Mouse (Mus musculus): ENCODE results near the gene Micu1. TPM values are rescaled to one million over a fixed set of nuclear protein-coding genes. Genes with fewer than 3 reads are reported as not detected.

The Micu1 gene
- polyA plus RNA-seq, 1 experiment from 2014 or later: 26.4 TPM

GRCm38 (mm10) chr10:59822857-59823256 is 120.6 kb downstream of the Micu1 start:
- Histone ChIP-seq H3K9me3 (ENCODE audit: low read length) (no peaks in the 10 kb centered on the region), H3K36me3 (replicated peaks; ENCODE audit: insufficient read depth, low read length) (peaks cover 9% of the 10 kb centered on the region), H3K4me3 (ENCODE audit: low read depth, low read length) (no peak overlapping the region), H3K9ac (replicated peaks) (no peak overlapping the region), H3K27me3 (ENCODE audit: insufficient read depth, low read length) (no peaks in the 10 kb centered on the region), H3K4me1 (ENCODE audit: insufficient read depth) (no peaks in the 10 kb centered on the region), H3K27ac (ENCODE audit: low read depth) (no peak overlapping the region), H3K4me2 (ENCODE audit: low read depth, low read length) (no peak overlapping the region)
- ATAC-seq (no peak), DNase-seq (no peak)
- TF ChIP-seq EP300 (IDR thresholded peaks at IDR 0.05; ENCODE audit: low read depth) (no peak), CTCF (IDR thresholded peaks at IDR 0.05; ENCODE audit: low read depth) (no peak)
- 48% methylated on average over 10 of the region's 10 CpGs for WGBS (ENCODE audit: insufficient replicate concordance)

GRCm38 (mm10) chr10:59825137-59825812 is 123.0 kb downstream of the Micu1 start:
- DNase-seq (no peak), ATAC-seq (peak; percentile 55)
- WGBS (ENCODE audit: insufficient replicate concordance): 69% methylated on average over 16 of the region's 16 CpGs
- Histone ChIP-seq H3K27me3 (ENCODE audit: insufficient read depth, low read length) (no peaks in the 10 kb centered on the region), H3K27ac (ENCODE audit: low read depth) (no peak overlapping the region), H3K36me3 (replicated peaks; ENCODE audit: insufficient read depth, low read length) (peaks cover 23% of the 10 kb centered on the region), H3K4me1 (ENCODE audit: insufficient read depth) (no peaks in the 10 kb centered on the region), H3K9me3 (ENCODE audit: low read length) (peaks cover 4% of the 10 kb centered on the region; the same call in 1 of the 2 replicates), H3K9ac (replicated peaks) (no peak overlapping the region), H3K4me3 (ENCODE audit: low read depth, low read length) (no peak overlapping the region), H3K4me2 (ENCODE audit: low read depth, low read length) (no peak overlapping the region)
- no peak for TF ChIP-seq EP300 (IDR thresholded peaks at IDR 0.05; ENCODE audit: low read depth)
- TF ChIP-seq CTCF (IDR thresholded peaks at IDR 0.05; ENCODE audit: low read depth): no peak

DNA sequence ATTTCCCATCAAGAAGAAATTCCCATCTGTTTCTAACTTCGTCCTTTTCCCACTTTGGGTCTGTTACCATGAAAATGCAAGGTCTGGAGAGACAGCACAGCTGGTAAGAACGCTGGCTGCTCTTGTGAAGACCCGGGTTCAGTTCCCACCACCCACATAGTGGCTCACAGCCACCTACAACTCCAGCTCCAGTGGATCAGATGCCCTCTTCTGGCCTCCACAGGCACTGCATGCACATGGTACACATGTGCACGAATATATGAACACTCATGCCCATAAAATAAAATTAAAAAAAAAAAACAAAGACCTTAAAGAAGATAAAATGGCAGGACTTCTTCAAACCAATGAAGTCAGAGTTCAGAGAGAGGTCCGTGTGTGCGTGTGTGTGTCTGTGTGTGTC is 127.6 kb downstream of the Micu1 start:
- 90% methylated on average over 6 of the region's 6 CpGs for WGBS (ENCODE audit: insufficient replicate concordance)

DNA sequence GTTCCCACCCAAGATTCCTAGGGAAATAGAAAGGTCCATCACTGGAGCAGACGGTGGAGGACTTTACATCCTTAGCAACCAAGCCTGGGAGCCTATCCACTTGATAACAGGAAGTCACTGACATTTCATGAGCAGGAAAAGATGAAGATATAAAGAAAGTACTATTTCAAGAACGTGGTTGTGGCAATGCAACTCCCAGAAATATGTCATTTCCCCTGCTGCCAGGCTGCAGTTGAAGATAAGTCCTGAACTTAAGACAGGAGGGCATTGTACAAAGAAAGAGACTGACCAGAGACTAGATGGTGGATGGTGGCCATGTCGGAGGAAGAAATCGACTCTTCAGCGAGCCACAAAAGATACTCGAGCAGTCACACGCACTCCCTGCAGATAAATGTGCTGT is 129.7 kb downstream of the Micu1 start:
- Histone ChIP-seq H3K27ac (ENCODE audit: low read depth) (0 out of 2 replicates have a peak overlapping the region, but pooled peaks have one; percentile 29), H3K9ac (replicated peaks) (no peak overlapping the region), H3K4me2 (ENCODE audit: low read depth, low read length) (no peak overlapping the region), H3K9me3 (ENCODE audit: low read length) (peaks cover 4% of the 10 kb centered on the region; the same call in 1 of the 2 replicates), H3K4me3 (ENCODE audit: low read depth, low read length) (no peak overlapping the region), H3K27me3 (ENCODE audit: insufficient read depth, low read length) (no peaks in the 10 kb centered on the region), H3K4me1 (ENCODE audit: insufficient read depth) (no peaks in the 10 kb centered on the region), H3K36me3 (replicated peaks; ENCODE audit: insufficient read depth, low read length) (peaks cover 34% of the 10 kb centered on the region)
- TF ChIP-seq CTCF (IDR thresholded peaks at IDR 0.05; ENCODE audit: low read depth) (no peak), EP300 (IDR thresholded peaks at IDR 0.05; ENCODE audit: low read depth) (peak; percentile 57)
- ATAC-seq: peak; percentile 38; the same call in 1 of the 2 replicates
- DNase-seq: no peak
- 41% methylated on average over 7 of the region's 7 CpGs for WGBS (ENCODE audit: insufficient replicate concordance)

More for the DNA sequence above, 127.6 kb downstream of the Micu1 start:
- Histone ChIP-seq H3K4me3 (ENCODE audit: low read depth, low read length) (no peak overlapping the region), H3K27me3 (ENCODE audit: insufficient read depth, low read length) (no peaks in the 10 kb centered on the region), H3K27ac (ENCODE audit: low read depth) (no peak overlapping the region), H3K9ac (replicated peaks) (no peak overlapping the region), H3K9me3 (ENCODE audit: low read length) (peaks cover 4% of the 10 kb centered on the region; the same call in 1 of the 2 replicates), H3K4me1 (ENCODE audit: insufficient read depth) (no peaks in the 10 kb centered on the region), H3K36me3 (replicated peaks; ENCODE audit: insufficient read depth, low read length) (peaks cover 35% of the 10 kb centered on the region), H3K4me2 (ENCODE audit: low read depth, low read length) (no peak overlapping the region)
- no peak for TF ChIP-seq EP300 (IDR thresholded peaks at IDR 0.05; ENCODE audit: low read depth)
- TF ChIP-seq CTCF (IDR thresholded peaks at IDR 0.05; ENCODE audit: low read depth): peak; percentile 33
- DNase-seq (no peak), ATAC-seq (no peak)

DNA sequence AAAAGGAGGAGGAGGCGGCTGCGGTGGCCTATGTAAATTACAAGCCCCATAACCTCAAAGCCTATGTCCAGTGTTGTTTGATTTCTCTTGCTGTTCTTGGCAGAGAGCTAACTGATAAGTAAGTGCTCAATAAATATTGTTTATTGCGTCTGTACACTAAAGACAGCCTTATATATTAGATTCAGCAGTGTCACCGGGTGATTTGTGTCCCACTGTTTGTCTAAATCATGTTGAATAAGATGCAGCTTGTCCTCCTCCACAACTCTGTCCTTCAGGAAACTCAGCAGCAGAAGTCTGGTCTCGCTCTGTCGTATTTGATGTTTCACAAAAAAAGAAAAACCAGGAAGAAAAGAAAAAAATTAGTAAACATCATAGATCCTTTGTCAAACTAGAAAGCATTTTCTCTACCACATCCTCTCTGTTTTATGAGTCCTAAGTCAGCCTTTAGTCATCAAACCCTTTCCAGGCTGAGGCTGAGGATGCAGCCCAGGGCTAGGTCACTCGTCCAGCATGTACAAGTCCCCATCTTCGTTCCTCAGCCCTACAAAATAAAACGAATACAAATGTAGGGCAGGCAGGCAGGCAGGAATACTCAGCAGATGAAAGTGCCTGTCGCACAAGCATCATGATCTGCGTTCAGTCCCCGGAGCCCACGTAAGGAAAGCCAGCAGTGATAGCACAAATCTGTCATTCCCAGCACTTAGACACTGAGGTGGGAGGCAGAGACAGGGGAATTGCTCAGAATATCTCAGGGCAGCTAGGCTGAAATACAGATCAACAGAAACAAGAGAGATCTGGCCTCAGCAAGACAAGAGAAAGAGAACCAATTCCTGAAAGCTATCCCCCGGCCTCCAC is 133.3 kb downstream of the Micu1 start:
- Histone ChIP-seq H3K27ac (ENCODE audit: low read depth) (no peak overlapping the region), H3K9ac (replicated peaks) (no peak overlapping the region), H3K4me3 (ENCODE audit: low read depth, low read length) (no peak overlapping the region), H3K4me2 (ENCODE audit: low read depth, low read length) (no peak overlapping the region), H3K27me3 (ENCODE audit: insufficient read depth, low read length) (no peaks in the 10 kb centered on the region), H3K4me1 (ENCODE audit: insufficient read depth) (no peaks in the 10 kb centered on the region), H3K9me3 (ENCODE audit: low read length) (no peaks in the 10 kb centered on the region), H3K36me3 (replicated peaks; ENCODE audit: insufficient read depth, low read length) (peaks cover 15% of the 10 kb centered on the region; the same call in 1 of the 2 replicates)
- WGBS (ENCODE audit: insufficient replicate concordance): 87% methylated on average over 14 of the region's 14 CpGs
- DNase-seq (no peak), ATAC-seq (no peak)
- TF ChIP-seq CTCF (IDR thresholded peaks at IDR 0.05; ENCODE audit: low read depth): no peak
- no peak for TF ChIP-seq EP300 (IDR thresholded peaks at IDR 0.05; ENCODE audit: low read depth)

DNA sequence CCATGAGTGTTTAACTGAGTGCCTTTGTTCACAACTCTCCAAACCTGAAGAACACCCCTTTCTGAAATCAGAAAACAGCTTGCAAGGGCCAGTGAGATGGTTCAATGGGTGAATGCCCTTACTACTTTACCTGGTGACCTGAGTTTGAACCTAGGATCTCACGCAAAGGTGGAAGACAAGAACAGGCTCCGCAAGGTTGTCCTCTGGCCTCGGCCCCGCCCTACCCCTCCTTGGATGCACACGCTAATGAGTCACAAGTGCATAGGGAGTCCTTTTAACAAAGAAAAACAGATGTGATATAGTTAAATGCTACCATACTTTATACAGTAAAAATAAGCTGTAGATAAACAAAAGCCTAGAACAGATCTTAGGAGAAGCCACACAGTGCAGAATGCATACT is 135.2 kb downstream of the Micu1 start:
- TF ChIP-seq CTCF (IDR thresholded peaks at IDR 0.05; ENCODE audit: low read depth): no peak
- Histone ChIP-seq H3K4me3 (ENCODE audit: low read depth, low read length) (no peak overlapping the region), H3K9ac (replicated peaks) (no peak overlapping the region), H3K4me2 (ENCODE audit: low read depth, low read length) (no peak overlapping the region), H3K27ac (ENCODE audit: low read depth) (no peak overlapping the region), H3K4me1 (ENCODE audit: insufficient read depth) (no peaks in the 10 kb centered on the region), H3K27me3 (ENCODE audit: insufficient read depth, low read length) (no peaks in the 10 kb centered on the region), H3K9me3 (ENCODE audit: low read length) (no peaks in the 10 kb centered on the region), H3K36me3 (replicated peaks; ENCODE audit: insufficient read depth, low read length) (peaks cover 15% of the 10 kb centered on the region)
- DNase-seq (no peak), ATAC-seq (no peak)
- WGBS (ENCODE audit: insufficient replicate concordance): 88% methylated on average over 5 of the region's 5 CpGs
